Mouse (Mus musculus) megakaryocyte, embryonic 14.5 days (primary cell): ENCODE measurements around the gene Ttc9.

Experiments
- FLI1 ChIP-seq: IDR thresholded peaks from 2 replicates; pipeline ENCODE4 v1.6.1; 2012; ENCODE audit warnings: low read length, inconsistent platforms, mixed read lengths
- GATA1 ChIP-seq: IDR thresholded peaks from 3 replicates; pipeline ENCODE4 v1.6.1; 2012; ENCODE audit warnings: mixed read lengths, low read length, inconsistent platforms, borderline replicate concordance

GRCm38 (mm10) chr12:81640656-81641055 is 9.6 kb downstream of the Ttc9 start:
- TF ChIP-seq FLI1 (no peak), GATA1 (no peak)
